Mouse (Mus musculus): ENCODE results near the gene Kif14. TPM values are rescaled to one million over a fixed set of nuclear protein-coding genes. Genes with fewer than 3 reads are reported as not detected.
A peak's percentile ranks its signal among the peaks of the same experiment; 100 is the strongest.
"Not testable (repeated sequence)": the region's sequence is repeated elsewhere in the genome, so short reads cannot be mapped to it uniquely, and the experiment has no call there.

Gene Kif14
- total and polyA plus RNA-seq, 3 experiments, result 0.03 to 0.52 (median 0.28) TPM

- DNase-seq, result no peak
These were observed 89.7 kb downstream of the Kif14 start for GRCm38 (mm10) chr1:136555892-136556291.

GRCm38 (mm10) chr1:136556643-136557042, 90.5 kb downstream of the Kif14 start:
- DNase-seq, result not testable (repeated sequence)

- no peak for DNase-seq
These were observed 91.3 kb downstream of the Kif14 start for GRCm38 (mm10) chr1:136557436-136557835.

GRCm38 (mm10) chr1:136558762-136559161, 92.6 kb downstream of the Kif14 start:
- DNase-seq, result no peak

GRCm38 (mm10) chr1:136559284-136559683, 93.1 kb downstream of the Kif14 start:
- DNase-seq, result no peak

- no peak for DNase-seq
These were observed 93.6 kb downstream of the Kif14 start for GRCm38 (mm10) chr1:136559774-136560173.

GRCm38 (mm10) chr1:136561823-136562222, 95.7 kb downstream of the Kif14 start:
- no peak for DNase-seq

- DNase-seq, result no peak
These were observed 97.0 kb downstream of the Kif14 start for GRCm38 (mm10) chr1:136563149-136563548.

- no peak for DNase-seq
These were observed 98.8 kb downstream of the Kif14 start for GRCm38 (mm10) chr1:136564963-136565362.

GRCm38 (mm10) chr1:136566386-136566785, 100.2 kb downstream of the Kif14 start:
- DNase-seq, result no peak

GRCm38 (mm10) chr1:136567641-136568040, 101.5 kb downstream of the Kif14 start:
- no peak for DNase-seq

- no peak for DNase-seq
These were observed 102.6 kb downstream of the Kif14 start for GRCm38 (mm10) chr1:136568738-136569194.

GRCm38 (mm10) chr1:136569206-136569605, 103.1 kb downstream of the Kif14 start:
- DNase-seq, result no peak

GRCm38 (mm10) chr1:136569626-136570297, 103.6 kb downstream of the Kif14 start:
- DNase-seq, result peak; percentile 17

GRCm38 (mm10) chr1:136570298-136570653, 104.1 kb downstream of the Kif14 start:
- DNase-seq, result no peak

- DNase-seq, result no peak
These were observed 104.8 kb downstream of the Kif14 start for GRCm38 (mm10) chr1:136570976-136571375.

- no peak for DNase-seq
These were observed 105.4 kb downstream of the Kif14 start for GRCm38 (mm10) chr1:136571530-136571929.

GRCm38 (mm10) chr1:136577890-136578663, 111.9 kb downstream of the Kif14 start:
- no peak for DNase-seq

GRCm38 (mm10) chr1:136579360-136579759, 113.2 kb downstream of the Kif14 start:
- no peak for DNase-seq

- DNase-seq, result no peak
These were observed 114.1 kb downstream of the Kif14 start for GRCm38 (mm10) chr1:136580266-136580665.
